Mouse (Mus musculus) thymus, adult 18-20 months (tissue): ENCODE measurements at regions not wholly inside any gene's neighbourhood (a gene's known extent, or its start where the extent isn't known, plus 50 kb on each side); places are given as distances from the start of the nearest gene placed in this dataset.

Experiments used
- DNase-seq, 2 experiments: peaks; one replicate each; pipeline ENCODE4 v3.0.0; 2022; ENCODE audit warnings: mixed read lengths in 2 of 2

DNA sequence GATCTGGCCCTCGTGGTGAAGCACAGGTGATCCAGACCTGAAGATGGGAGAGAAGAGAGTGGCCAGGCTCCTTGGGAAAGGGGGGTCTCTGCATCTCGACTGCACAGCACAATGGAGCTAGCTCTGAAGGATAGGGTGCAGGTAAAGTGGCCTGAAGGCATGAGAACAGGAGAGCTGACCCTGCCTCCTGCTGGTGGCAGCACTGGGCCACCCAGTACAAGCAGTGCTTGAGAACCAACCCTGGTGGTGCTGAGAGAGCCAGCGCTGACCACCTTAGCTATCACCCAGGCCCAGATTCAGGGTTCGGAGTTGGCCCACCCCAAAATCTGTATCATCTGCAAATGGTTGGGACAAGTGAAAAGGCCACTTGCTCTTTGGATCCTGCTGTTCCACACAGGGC lies 66.2 kb downstream of the A730009L09Rik start:
- no peak for DNase-seq

DNA sequence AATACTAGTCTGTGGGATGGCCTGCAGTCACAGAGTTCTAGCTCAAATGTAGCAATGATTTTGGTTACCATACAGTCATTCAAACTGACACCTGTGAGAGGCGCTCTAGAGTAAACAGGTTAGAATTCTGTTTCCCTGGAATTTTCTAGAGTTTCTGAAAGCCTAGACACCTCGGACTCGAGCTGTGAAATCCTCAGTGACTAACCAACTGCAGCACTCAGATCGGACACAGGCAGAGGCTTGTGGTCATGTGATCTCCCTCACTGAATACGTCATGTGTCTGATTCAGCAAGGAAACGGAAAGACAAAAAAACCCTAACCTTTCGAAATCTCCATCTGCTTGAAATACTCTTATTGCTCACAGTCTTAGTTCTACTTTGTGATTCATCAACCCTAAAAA lies 68.4 kb downstream of the A730009L09Rik start:
- peak in 1 of 2 experiments; percentile 62 for DNase-seq

- DNase-seq: peak; percentile 37 to 71
Observed at GRCm38 (mm10) chr16:84583773-84584229, 68.9 kb downstream of the A730009L09Rik start.

DNA sequence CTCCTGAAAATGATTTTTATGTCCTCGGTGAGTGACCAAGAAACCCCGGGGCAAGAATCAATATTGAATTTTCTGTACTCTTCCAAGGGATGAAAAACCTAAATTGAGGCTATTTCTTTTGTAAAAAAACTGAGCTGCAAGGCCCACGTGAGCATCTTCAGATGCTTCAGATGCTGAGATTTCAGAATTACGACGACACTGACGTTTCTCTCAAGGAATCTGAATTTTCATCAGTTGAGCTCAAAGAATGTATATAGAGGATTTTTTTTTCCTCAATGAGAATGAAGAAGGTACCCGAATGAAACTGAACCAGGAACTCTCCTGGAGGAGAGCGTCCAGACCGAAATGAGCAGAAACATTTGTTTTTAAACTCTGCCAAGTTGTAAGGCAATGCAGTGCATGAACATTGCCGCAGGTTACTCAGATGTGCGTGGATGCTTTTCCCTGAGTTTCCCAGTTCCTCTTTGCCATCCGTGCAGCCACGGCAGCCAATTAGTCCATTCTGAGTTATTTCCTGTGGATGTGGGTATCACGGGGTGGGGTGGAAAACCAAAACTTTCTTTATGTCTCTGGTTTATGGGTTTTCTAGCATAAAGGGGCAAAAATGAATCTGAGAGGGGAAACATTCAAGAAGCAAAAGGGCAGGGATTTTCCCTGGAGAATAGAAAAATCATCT lies 69.9 kb downstream of the A730009L09Rik start:
- DNase-seq: peak in 1 of 2 experiments; percentile 21

DNA sequence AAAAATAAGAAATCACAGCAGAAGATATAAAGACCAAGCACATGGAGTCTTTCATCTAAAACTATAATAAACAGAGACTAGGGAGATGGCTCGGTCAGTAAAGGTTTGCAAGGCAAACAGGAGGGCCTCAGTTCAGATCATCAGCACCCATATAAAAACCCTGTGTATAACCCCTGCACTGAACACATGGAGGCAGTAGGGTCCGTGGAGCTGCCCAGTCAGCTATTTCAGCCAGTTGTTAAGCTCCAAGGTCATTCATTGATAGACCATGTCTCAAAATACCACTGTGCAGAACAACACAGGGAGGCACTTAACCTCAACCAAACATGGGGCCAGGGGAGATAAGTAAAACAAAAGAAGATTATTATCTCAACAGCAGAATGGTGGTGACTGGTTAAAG lies 78.1 kb downstream of the A730009L09Rik start:
- no peak for DNase-seq

- no peak for DNase-seq
Observed at GRCm38 (mm10) chr16:84602969-84603368, 88.0 kb downstream of the A730009L09Rik start.

GRCm38 (mm10) chr16:84603465-84604205 lies 88.7 kb downstream of the A730009L09Rik start:
- DNase-seq: no peak

GRCm38 (mm10) chr16:84604272-84604975 lies 89.5 kb downstream of the A730009L09Rik start:
- no peak for DNase-seq

DNA sequence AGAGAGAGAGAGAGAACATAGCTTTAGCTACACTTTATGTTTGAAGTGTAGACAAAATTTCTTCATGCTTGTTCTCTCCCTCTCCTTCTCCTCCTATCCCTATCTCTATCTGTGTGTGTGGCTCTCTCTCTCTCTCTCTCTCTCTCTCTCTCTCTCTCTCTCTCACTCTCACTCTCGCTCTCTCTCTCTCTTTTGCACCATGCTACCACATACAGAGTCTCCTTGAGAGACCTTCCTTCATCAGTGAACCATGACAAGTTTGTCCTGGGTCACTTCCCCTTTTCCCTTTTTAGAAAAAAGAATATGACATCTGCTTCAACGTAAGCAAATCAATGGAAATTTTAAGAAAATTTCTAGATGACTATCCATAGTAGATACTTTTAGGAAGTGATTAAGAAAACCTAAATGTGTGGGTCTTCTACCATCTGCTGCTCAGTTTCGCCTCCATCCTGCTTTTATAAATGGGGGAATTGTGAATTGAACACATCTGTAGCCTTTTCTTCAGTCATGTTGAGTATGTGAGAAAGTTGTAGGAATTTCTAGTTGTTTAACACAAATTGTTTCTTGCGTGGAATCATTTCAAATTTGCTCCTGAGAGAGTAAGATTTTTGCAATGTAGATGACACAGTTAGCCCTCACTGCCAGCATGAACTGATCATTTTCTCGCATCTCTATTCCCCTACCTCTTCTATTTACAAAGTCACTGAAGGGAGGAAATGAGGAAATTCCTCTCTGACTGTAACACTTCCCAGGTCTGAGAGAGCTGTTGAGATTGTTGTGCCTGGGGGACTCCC lies 91.3 kb downstream of the A730009L09Rik start:
- DNase-seq: no peak

DNA sequence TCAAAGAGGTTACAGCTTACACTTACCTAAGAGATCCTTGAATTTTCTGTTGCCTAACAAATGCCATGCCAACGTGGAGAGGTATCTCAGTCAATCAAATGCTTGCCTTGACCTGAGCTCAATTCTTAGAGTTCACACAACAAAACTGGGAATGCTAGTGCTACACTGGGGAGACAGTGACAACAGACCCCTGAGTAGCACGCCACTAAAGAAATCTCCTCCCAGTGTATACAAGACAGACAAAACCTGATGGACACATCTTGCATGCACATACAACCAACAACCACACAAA lies 91.8 kb downstream of the A730009L09Rik start:
- DNase-seq: no peak

DNA sequence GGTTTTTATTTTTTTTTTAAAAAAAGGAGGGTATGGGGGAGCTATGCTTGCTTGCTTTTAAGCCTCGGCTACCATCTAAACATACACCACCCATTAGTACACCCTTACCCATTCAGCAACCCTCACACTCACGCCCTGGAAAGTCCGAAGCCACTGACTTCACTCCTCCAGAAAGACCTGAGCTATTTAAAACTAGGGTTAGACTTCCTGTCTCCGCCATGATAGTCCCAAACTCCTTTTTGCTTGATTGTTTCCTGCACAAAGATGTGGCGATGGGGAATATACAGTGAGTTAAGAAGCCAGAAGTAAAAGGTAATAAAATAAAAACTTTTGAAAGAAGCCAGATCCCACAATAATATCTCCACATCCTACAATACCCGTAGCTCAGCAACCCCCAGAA lies 92.6 kb downstream of the A730009L09Rik start:
- no peak for DNase-seq

DNA sequence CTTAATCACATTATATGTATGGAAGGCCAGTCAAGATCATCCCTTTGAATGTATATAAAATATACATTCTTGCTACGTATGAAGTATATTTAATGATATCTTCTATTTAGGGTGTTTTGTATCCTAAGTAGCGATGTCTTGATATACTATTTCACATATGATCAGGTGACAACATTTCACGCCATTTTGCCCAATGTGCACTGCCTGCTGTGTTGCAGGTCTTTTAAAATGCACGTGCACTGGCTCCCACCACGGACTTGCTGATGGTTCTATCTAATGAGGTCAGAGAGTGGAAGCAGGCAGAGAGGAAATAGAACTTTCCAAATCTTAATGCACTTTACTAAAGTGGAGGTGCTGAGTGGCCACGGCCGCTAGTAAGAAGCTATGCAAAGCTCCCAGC lies 100.8 kb downstream of the A730009L09Rik start:
- no peak for DNase-seq

DNA sequence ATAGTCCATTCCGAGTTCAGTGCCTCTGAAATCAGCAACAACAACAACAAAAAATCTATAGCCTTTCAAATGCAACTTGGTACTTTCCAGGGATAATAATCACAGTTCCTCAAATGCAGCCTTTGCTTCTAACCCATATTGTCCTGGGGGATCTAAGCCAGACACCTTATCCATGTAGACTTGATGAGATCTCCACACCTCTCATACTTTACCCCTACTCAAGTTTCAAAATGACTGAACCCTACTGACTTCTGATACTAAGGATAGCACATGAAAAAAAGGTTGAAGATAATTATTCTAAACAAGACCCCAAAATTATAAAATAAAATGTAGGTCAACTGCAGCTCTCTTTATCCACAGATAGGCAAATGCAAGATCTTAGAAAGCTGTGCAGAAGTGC lies 101.2 kb downstream of the A730009L09Rik start:
- DNase-seq: no peak

GRCm38 (mm10) chr16:84618379-84618778 lies 103.5 kb downstream of the A730009L09Rik start:
- no peak for DNase-seq

GRCm38 (mm10) chr16:84619876-84620275 lies 105.0 kb downstream of the A730009L09Rik start:
- no peak for DNase-seq

- DNase-seq: no peak
Observed at GRCm38 (mm10) chr16:84620861-84621260, 105.9 kb downstream of the A730009L09Rik start.

GRCm38 (mm10) chr16:84621300-84622031 lies 106.5 kb downstream of the A730009L09Rik start:
- DNase-seq: no peak

DNA sequence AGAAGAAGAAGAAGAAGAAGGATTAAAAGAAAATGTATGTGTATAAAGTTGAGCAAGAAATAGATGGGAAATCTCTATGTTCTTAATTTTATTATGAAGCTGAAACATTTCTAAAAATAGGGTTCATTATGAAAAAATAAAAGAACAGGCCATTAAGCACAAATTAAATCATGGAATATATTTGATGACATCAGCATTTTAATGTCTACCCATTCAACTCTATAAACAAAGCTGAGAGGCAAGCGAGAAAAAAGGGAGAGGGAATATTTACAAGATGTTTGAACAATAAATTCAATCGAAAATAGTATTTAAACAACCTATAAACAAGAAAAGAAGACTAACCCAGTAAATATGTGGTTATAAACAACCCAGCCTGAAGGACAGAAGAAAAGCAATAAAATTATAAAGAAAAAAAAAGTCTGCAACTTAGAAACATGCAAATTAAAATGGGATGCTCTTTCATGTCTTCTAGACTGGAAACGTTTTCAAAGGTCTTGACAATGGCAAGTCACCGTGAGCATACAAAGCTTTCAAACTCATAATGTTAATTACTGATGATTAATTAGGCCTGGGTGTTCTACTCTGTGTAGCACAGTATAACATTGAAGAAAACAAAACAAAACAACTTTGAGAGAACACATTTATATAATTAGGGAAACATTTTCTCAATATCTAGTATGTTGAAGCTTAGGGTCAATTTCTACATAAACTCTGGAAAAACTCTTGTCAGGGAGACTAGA lies 108.6 kb downstream of the A730009L09Rik start:
- DNase-seq: no peak

DNA sequence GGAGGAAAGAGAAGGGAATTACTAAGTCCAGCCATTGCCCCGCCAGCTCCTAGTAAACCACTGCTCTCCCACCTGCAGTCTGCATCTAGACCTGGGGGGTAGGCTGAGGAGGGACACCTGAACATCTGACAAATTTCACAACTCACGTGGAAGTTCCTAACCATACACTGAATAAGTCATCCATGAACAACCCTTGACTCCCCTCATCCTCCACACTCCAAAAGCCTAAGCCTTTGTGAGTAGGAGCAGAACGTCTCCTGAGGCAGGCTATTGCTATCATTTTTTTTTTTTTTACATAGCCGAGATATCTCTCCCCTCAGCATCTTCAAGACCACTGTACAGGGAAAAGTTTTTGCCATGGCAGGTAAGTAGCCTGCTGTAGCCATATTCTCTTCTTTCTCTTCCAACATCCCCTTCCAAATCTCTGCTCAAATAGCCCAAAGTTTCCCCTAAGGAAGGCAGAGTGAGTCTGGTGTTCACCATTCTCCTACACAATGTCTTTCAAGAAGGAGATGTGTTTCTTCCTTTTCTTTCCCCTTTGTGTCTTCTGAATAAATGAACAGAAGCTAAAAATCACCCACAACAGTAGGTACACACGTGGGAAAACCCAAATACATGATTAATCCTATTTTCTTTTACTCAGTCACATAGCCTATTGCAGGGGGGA lies 109.7 kb downstream of the A730009L09Rik start:
- no peak for DNase-seq

DNA sequence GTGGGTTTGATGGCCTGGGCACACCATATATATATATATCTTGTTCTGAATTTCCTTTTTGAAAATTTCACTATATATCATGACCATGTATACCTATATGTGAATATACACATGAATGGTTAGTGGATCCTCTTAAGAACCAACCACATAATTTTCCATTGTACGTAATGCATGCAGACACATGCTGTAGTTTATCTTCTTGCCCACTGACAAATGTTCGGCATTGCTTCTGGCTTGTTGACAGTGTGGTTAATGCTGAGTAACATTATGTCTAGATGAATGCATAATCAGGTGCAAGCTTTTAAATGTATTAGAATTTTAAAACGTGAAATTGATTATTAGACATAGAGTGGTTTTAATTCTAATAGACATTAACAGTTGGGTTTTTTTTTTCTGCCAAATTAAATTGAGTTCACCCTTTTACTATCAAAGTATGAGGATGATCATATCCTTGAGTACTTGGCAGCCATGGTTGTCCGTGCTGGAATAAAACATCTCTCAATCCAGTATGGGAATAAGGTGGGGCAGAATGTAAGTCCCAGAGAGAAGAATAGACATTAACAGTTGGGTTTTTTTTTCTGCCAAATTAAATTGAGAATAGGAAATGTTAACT lies 110.3 kb downstream of the A730009L09Rik start:
- no peak for DNase-seq

GRCm38 (mm10) chr16:84627052-84627451 lies 108.5 kb downstream of the Mrpl39 start:
- no peak for DNase-seq
